Mouse (Mus musculus) ES-E14 (cell line): Measurements from ENCODE around the gene Lyzl6. TPM values are rescaled to one million over a fixed set of nuclear protein-coding genes. Genes with fewer than 3 reads are reported as not detected.

Experiments used
- DNase-seq: peaks from one replicate; pipeline ENCODE4 v3.0.0-alpha.2; 2013; ENCODE audit warnings: low read depth, low spot score
- H3K27ac ChIP-seq: 2 replicates; pipeline ENCODE4 v1.5.1; 2012; ENCODE audit warnings: low read depth, mild to moderate bottlenecking, low read length, moderate library complexity, mixed read lengths; ENCODE audit not compliant: poor library complexity, insufficient read depth, severe bottlenecking
- H3K36me3 ChIP-seq: 2 replicates; pipeline ENCODE4 v1.6.1; 2012; ENCODE audit warnings: mild to moderate bottlenecking, low read length, moderate library complexity, mixed read lengths; ENCODE audit not compliant: control insufficient read depth, poor library complexity, insufficient read depth, severe bottlenecking
- H3K4me1 ChIP-seq, 2 experiments: fragments of 150-350 bp in 1 of 2; sonication (generic) in 1 of 2; 2 replicates each; pipeline ENCODE4 v1.6.1; 2012; ENCODE audit warnings: low read length in 2 of 2, mild to moderate bottlenecking in 1 of 2, mixed read lengths in 1 of 2; ENCODE audit not compliant: control insufficient read depth in 2 of 2, insufficient read depth in 2 of 2, poor library complexity in 1 of 2
- H3K4me3 ChIP-seq, 2 experiments: fragments of 150-350 bp in 1 of 2; sonication (generic) in 1 of 2; 2 replicates each; pipeline ENCODE4 v1.5.1; 2012; ENCODE audit warnings: low read length in 2 of 2, low read depth in 1 of 2, mild to moderate bottlenecking in 1 of 2, mixed read lengths in 1 of 2; ENCODE audit not compliant: insufficient read depth in 1 of 2, poor library complexity in 1 of 2, severe bottlenecking in 1 of 2
- H3K9ac ChIP-seq: 2 replicates; pipeline ENCODE4 v1.6.1; 2012; ENCODE audit warnings: low read depth, mild to moderate bottlenecking, low read length, mixed read lengths; ENCODE audit not compliant: poor library complexity, insufficient read depth, severe bottlenecking
- H3K9me3 ChIP-seq: fragments of 150-350 bp; sonication (generic); 2 replicates; pipeline ENCODE4 v1.6.1; 2012; ENCODE audit warnings: low read depth, mild to moderate bottlenecking, low read length; ENCODE audit not compliant: control insufficient read depth, insufficient read depth
- CHD2 ChIP-seq: IDR thresholded peaks from 2 replicates; pipeline ENCODE4 v1.6.1; 2014; ENCODE audit warnings: mild to moderate bottlenecking, low read depth, low read length, inconsistent platforms
- HCFC1 ChIP-seq: IDR thresholded peaks from 2 replicates; pipeline ENCODE4 v1.6.1; 2012; ENCODE audit warnings: low read length, inconsistent platforms, borderline replicate concordance; ENCODE audit not compliant: insufficient read depth
- MAFK ChIP-seq: IDR thresholded peaks from 2 replicates; pipeline ENCODE4 v1.6.1; 2014; ENCODE audit warnings: mild to moderate bottlenecking, low read depth, low read length, inconsistent platforms; ENCODE audit not compliant: insufficient read depth
- ZC3H11A ChIP-seq: IDR thresholded peaks from 2 replicates; pipeline ENCODE4 v1.6.1; 2012; ENCODE audit warnings: low read depth, mild to moderate bottlenecking, inconsistent platforms, low read length, borderline replicate concordance
- ZNF384 ChIP-seq: IDR thresholded peaks from 2 replicates; pipeline ENCODE4 v1.6.1; 2012; ENCODE audit warnings: low read depth, low read length, inconsistent platforms
- in situ Hi-C, 2 experiments: fragments of 600-800 bp; cut with MboI; formaldehyde crosslinking; loops; one replicate each; pipeline ENCODE4 v1.15.1; 2025; ENCODE audit warnings: low sequenced_read_pairs in 2 of 2, inconsistent platforms in 1 of 2; ENCODE audit not compliant: unreplicated experiment in 2 of 2
- total RNA-seq: library from RNA; depleted of rRNA; stranded (reverse); fragments of 300-350 nt; gene quantifications from 2 replicates; pipeline ENCODE4 v1.2.3, GENCODE M21; 2012

The Lyzl6 gene
- total RNA-seq, 1 experiment = not detected

- H3K4me1 ChIP-seq = 0 out of 4 replicates have a peak, but pooled peaks cover 0 to 2% of the 10 kb centered on the region in 2 experiments
- in situ Hi-C loops = no loop called here
- H3K9me3 ChIP-seq = no peaks in the 10 kb centered on the region
- H3K36me3 ChIP-seq = no peaks in the 10 kb centered on the region
- H3K9ac ChIP-seq = no peak overlapping the region
- DNase-seq = no peak
- H3K4me3 ChIP-seq = no peak overlapping the region
- no peak overlapping the region for H3K27ac ChIP-seq
- TF ChIP-seq ZC3H11A = no peak
- TF ChIP-seq MAFK = no peak
- TF ChIP-seq CHD2 = no peak
- TF ChIP-seq ZNF384 = no peak
- TF ChIP-seq HCFC1 = no peak
These were observed 23.9 kb upstream of the Lyzl6 start for GRCm38 (mm10) chr11:103662546-103662945.

GRCm38 (mm10) chr11:103661863-103662262 lies 23.2 kb upstream of the Lyzl6 start:
- TF ChIP-seq HCFC1 (no peak), ZC3H11A (no peak), CHD2 (no peak), MAFK (no peak), ZNF384 (no peak)
- Histone ChIP-seq H3K4me1 (0 out of 4 replicates have a peak, but pooled peaks cover 0 to 2% of the 10 kb centered on the region in 2 experiments), H3K4me3 (no peak overlapping the region), H3K27ac (no peak overlapping the region), H3K9ac (no peak overlapping the region), H3K36me3 (no peaks in the 10 kb centered on the region), H3K9me3 (no peaks in the 10 kb centered on the region)
- in situ Hi-C loops = no loop called here
- DNase-seq = no peak

- no peak for DNase-seq
These were observed 19.5 kb upstream of the Lyzl6 start for GRCm38 (mm10) chr11:103658189-103658588.

GRCm38 (mm10) chr11:103656520-103656919 lies 17.8 kb upstream of the Lyzl6 start:
- in situ Hi-C loops = no loop called here
- Histone ChIP-seq H3K4me1 (no peaks in the 10 kb centered on the region), H3K4me3 (no peak overlapping the region), H3K9me3 (no peaks in the 10 kb centered on the region), H3K36me3 (no peaks in the 10 kb centered on the region), H3K27ac (no peak overlapping the region), H3K9ac (no peak overlapping the region)
- TF ChIP-seq MAFK (no peak), ZC3H11A (no peak), CHD2 (no peak), HCFC1 (no peak), ZNF384 (no peak)
- DNase-seq = peak; percentile 62

More at GRCm38 (mm10) chr11:103658189-103658588, 19.5 kb upstream of the Lyzl6 start:
- Histone ChIP-seq H3K9ac (no peak overlapping the region), H3K36me3 (no peaks in the 10 kb centered on the region), H3K4me3 (no peak overlapping the region), H3K4me1 (0 out of 4 replicates have a peak, but pooled peaks cover 0 to 2% of the 10 kb centered on the region in 2 experiments), H3K9me3 (no peaks in the 10 kb centered on the region), H3K27ac (no peak overlapping the region)
- TF ChIP-seq ZNF384 (no peak), MAFK (no peak), HCFC1 (no peak), ZC3H11A (no peak), CHD2 (no peak)
- in situ Hi-C loops = no loop called here

- TF ChIP-seq MAFK = no peak
- TF ChIP-seq CHD2 = no peak
- no peak for TF ChIP-seq ZC3H11A
- no peak for TF ChIP-seq ZNF384
- no peak for TF ChIP-seq HCFC1
- Histone ChIP-seq H3K4me3 (no peak overlapping the region), H3K9ac (no peak overlapping the region), H3K4me1 (no peaks in the 10 kb centered on the region; a peak in 1 of 4 replicates), H3K9me3 (no peaks in the 10 kb centered on the region), H3K27ac (no peak overlapping the region), H3K36me3 (no peaks in the 10 kb centered on the region)
- no peak for DNase-seq
- in situ Hi-C loops = no loop called here
These were observed 14.8 kb upstream of the Lyzl6 start for GRCm38 (mm10) chr11:103653359-103653965.
